Mouse (Mus musculus) B cell, adult 62 days (primary cell): Measurements from ENCODE around the gene D7Ertd443e. TPM values are rescaled to one million over a fixed set of nuclear protein-coding genes. Genes with fewer than 3 reads are reported as not detected.

Experiments used
- total RNA-seq: library from RNA; stranded (reverse); gene quantifications from 4 replicates; pipeline ENCODE4 v1.2.4, GENCODE M21; 2023

Gene D7Ertd443e
- not detected in 4 replicates for total RNA-seq

DNA sequence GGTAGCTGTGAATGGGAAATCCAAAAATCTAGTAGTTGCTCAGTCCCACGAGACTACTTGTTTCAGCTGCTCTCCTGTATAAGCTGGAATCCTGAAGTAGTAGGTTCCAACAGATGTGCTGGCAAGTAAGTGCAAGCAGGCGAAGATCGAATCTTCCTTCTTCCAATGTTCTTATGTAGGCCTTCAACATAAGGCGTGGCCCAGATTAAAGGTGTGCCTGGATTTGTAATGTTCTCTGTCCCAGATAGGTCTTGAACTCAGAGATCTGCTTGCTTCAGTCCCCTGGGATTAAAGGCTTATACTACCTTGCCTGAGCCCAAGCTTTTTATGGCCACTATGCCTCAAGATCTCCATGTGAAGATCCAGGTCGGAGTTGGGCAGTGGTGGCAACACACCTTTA lies at the start of gene D7Ertd443e:
Gene D7Ertd443e (minus strand): TSS at position 101 of the 400 bp plus-strand sequence.

DNA sequence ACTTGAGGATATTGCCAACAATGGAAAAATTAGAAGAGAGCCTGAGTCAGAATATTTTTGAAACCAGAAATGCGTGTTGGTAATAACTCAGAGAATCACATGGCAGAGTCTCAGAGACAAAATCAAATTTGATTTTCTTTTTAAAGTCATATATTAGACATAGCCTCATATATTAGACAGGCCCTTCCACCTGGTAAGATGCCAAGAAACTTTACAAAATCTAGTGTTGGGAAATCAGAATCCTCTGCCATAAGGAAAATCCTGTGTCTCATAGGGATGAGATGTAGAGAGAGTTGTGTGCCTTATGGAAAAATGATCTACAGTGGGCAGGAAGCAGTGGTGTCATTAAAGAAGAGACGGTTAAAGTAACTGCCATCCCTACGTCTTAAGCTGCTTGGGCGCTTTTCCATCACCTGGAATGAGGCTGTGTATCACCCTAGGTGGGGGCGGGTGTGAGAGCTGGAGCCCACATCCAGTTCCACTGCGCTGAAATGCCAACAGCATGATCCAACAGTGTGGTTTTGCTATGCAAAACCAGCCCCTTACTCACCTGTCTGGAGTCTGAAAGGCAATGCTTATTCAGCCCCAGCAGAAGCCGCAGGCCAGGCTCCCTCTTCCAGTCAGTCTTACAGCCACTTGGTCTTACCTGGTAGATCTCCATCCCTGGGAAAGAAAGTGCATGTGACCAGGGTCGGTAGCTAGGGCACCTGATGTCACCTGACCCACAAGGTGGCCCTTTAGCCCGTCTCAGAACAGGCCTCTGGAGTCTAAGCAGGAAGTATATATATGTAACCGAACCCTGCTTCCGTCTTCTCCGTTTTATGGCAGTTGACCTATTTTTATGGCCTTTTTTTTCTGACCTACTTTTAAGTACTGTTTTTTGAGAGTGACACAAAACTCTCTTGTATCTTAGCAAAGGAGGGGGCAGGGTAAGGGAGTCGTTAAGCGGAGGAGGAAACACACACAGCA lies 153.8 kb downstream of the D7Ertd443e start, which contains the start of gene Adam12:
Gene Adam12 (minus strand): TSS at position 769 of the 969 bp plus-strand sequence.

Other genes starting within 250 kb of the D7Ertd443e start
- not detected in 4 replicates for gene Adam12, start 153.5 kb downstream of the D7Ertd443e start, total RNA-seq